Mouse (Mus musculus): ENCODE data around the gene Gm7030. TPM values are rescaled to one million over a fixed set of nuclear protein-coding genes. Genes with fewer than 3 reads are reported as not detected.
A peak's percentile ranks its signal among the peaks of the same experiment; 100 is the strongest.
"Not testable (repeated sequence)": the region's sequence is repeated elsewhere in the genome, so short reads cannot be mapped to it uniquely, and the experiment has no call there.

Gene Gm7030
- total RNA-seq, 4 experiments from 2014 or later: 0.57 TPM; not detected in 3

DNA sequence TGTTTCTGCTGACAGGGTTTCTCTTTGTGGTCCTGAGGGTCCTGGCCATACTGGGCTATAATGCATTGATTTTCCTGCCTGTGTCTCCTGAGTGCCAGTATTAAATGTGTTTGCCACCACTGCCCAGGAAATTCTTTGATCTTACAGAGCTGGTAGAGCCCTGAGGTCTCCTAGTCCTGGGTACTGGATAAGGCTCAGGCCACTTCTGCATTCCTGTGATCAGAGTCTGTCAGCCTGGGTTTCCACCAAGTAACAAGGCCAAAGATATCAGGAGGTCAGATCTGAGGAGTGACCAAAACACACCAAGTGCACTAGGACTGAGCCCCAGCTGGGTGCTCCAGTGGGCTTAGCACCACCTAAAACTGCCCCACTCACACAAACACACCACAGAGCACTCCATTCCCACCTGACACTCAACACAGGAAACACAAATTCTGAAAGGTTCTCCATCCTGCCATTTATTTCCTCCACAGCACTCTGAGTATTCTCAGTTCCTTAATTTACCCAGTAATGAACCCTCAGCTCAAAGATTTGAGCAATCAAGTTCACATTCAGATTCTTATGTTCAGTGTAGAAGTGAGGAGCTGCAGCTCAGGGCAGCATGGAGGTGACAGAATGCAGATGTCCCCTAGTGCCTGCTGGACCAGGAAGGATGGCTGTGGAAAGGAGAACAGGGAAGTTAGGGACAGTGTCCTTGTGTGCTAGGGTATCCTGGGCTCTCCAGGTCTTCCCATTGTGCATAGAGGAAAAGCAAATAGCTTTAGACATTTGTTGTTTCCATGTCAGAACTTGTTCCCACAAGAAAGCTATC, 6.4 kb upstream of the Gm7030 start:
- not testable (repeated sequence) for DNase-seq (ENCODE audit: low spot score in 2 of 2)

DNA sequence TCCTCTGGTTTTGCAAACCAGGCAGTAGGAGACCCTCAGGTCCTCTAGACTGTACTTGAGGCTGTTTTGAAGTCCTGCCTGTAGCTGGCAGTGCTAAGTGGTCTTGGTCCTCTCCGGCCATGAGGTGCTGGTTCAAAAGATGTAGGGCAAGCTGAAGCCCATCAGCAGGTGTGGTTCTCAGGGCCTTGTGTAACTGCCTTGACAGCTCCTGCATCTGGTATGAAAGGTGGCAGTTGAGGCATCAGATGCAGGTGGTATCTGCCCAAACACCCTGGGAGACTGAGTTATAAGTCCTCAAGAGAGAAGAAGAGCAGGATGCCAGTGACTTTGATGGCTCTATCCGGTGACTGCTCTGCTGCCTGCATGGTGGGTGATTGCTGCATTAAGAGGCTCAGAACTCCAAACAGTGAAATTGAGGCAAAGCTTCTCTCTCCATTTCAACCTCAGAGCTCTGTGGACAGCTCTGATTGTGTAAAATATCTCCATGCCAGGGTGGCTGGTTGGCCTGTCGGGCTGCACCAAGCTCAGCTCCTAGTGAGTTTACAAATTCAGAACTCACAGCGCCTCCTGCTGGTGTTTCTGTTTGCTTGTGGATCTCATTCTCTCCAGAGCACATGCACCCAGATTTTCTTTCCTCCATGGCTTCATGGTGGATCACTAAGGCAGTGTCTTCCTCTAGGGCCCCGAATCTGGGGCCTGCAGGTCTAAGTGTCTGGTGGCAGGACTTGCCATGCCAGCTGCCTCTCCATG, 2.5 kb upstream of the Gm7030 start:
- no peak for DNase-seq (ENCODE audit: low spot score in 2 of 2)

DNA sequence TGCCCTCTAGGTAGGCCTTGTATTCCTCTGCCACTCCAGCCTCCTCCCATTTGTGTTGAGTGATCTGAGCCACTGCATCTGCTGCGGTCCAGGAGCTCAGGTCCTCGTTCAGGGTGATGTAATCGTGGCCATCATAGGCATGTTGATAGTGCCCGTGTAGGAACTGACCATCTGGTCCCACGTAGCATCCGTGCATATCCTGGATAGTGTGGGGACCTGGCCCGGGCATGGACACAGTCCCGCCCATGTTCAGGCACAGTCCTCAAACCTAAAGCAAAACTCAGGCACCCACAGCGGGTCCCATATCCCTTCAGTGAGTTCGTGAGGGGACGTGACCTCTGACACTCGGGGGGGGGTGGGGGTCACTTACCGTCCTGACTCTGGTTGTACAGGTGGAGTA, 700 bp downstream of the Gm7030 start:
- DNase-seq (ENCODE audit: low spot score in 2 of 2): not testable (repeated sequence)

DNA sequence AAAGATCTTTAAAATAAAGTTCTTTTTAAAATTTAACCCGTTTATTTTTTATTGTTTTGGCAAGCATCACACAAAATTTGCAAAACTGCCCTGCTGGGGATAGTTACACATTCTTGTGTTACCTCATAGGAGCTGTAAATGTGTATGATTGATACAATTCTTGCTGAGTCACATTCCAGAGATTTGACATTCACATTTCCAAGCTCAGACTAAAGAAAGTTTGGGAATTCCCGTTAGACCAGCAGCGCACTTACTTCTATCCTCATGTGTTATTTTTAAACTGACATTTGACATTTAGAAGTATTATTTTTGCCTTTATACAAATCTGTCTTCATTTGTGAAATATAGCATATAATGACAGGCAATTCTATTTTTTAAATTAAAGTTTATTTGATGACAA, 5.1 kb downstream of the Gm7030 start:
- not testable (repeated sequence) for DNase-seq (ENCODE audit: low spot score in 2 of 2)

DNA sequence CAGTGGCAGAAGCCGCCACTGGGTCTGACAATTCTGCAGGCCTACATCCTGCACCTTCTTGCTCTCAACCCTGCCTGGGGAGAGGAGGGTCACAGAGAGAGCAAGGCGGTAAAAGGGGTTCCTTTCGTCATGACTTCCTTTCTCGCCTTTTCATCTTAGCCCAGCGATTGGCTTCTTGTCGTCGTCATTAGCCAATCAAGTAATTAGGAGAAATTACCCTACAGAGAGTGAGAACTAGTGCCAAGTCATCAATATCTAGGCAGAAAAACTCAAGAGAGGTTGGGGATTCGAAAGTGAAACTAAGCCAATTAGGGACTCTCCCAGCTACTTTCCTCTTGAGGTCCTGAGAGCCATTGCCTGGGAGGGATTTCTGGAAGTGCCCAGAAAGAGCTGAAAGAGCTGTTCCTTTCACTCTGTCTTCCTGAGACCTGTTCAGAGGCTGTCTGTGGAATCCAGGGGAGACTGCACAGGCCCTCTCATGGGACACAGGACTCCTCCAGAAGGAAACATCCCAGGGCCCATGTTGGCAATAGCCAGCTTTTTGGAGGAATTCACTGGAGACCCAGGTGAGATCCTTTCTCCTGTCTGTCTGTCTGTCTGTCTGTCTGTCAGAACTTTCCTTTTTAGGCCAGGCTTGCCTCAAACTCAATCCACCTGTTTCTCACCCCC, 7.7 kb downstream of the Gm7030 start, which contains the start of gene Gm19684:
Gene Gm19684, plus strand, starts transcription at position 327 of the 669 bp plus-strand sequence.
- DNase-seq (ENCODE audit: low spot score in 2 of 2): peak in 1 of 2 experiments; percentile 35

DNA sequence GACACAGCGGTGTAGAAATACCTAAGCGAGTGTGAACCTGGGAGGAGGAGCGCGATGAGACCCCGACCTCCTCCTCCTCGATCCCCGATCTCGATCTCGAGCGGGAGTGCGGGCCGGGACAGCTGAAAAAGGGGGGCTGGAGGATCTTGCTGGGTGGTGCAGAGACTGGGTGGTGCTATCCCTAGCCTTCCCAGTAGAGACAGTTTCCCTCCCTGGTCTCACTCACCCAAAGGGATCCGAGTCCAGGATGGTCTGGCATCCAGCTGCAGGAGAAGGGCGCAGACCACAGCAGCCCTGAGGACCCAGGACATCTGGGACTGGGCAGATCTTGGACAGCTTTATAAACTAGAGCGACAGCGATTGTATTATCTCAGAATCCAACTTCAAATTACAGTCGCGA, 8.4 kb downstream of the Gm7030 start:
- not testable (repeated sequence) for DNase-seq (ENCODE audit: low spot score in 2 of 2)

DNA sequence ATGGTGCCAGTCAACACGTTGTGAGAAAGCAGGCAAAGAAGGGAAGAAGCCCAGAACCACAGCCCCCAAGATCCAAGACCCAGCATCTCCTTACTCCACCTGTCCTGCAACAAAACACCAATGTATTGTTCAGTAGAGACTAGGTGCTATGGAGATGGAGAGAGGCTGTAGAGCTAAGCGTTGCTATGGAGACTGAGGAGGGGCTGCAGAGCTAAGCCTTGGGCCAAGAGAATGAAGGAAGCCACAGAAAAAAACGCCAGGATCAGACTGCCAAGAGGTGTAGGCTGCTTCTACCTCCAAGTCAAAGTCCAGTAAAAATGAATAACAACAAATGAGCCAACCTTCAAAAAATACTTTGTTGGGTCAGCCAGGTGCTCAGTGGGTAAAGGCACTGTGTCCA, 12.7 kb downstream of the Gm7030 start:
- not testable (repeated sequence) for DNase-seq (ENCODE audit: low spot score in 2 of 2)

DNA sequence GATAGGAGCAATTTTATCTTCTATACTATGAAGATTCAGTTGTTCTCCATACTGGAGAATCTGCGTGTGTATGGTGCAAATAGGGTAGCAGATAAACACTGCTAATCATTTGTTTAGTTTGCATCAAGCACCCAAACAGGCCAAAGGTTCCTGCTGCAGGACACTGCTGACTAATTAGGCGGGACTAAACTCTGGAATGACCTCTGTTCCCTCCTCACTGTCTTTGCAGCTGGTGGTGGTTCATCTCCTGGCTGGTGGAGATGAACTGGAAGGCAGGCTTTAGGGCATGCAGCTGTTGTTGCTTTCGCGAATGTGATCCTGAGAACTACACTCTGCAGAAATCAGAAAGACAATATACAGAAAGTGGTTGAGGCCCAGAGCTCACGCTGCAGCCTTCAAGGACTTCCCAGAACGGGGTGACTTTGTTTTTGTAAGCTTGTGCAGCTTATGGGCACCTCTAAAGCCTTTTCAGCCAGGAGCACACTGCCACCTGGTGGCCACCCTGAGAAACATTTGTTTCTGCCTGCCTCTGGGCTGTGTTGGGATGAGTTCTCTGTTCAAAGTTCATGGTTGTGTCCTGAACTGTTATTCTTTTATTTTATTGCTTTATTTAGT, 15.1 kb downstream of the Gm7030 start:
- DNase-seq (ENCODE audit: low spot score in 2 of 2): not testable (repeated sequence)

DNA sequence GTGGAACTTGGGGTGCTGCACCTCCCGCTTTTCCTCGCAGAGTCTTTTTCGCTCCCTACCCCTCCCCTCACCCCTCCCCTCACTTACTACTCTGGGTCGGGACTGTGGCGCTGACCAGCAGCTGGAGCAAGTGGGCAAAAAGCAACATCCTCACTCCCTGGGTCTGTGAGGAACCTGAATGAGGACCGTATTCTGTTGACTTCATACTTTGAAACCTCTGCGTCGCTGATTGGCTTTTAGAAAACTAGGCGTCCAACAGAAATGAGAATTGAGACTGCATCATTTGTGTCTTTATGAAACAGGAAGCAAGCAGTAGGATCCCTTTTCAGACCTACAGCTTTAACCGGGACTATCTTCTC, 17.7 kb downstream of the Gm7030 start:
- DNase-seq (ENCODE audit: low spot score in 2 of 2): not testable (repeated sequence)

DNA sequence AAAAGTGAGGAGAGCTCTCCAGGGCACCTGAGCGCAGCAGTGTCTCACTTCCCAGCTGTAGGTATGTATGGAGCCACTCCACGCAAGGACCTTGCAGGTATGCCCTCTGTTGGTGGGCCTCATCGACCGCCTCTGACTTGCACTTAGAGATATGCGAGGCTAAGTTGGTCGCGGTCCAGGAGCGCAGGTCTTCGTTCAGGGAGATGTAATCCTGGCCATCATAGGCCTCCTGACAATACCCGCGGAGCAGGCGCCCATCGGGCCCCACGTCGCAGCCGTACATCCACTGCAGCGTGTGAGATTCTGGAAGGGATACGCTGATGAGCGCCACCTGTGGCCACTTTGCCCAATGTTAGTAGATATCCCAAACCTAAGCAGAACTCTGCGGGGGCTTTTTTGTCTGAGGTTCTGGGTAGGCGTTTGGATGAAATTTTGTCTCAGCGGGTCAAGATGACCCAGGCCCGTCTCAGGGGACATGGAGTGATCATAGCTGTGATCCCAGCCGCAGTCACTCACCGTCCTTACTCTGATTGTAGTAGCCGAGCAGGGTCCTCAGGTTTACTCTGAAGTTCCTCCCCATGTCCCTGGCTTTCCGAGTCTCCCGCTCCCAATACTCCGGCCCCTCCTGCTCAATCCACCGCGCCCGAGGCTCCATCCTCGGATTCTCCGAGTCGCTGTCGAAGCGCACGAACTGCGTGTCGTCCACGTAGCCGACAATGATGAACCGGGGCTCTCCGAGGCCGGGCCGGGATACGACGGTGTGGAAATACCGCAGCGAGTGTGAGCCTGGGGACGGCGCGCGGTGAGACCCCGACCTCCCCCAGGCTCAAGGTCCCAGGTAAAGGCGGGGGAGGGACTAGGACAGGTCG, 18.4 kb downstream of the Gm7030 start:
- DNase-seq (ENCODE audit: low spot score in 2 of 2): not testable (repeated sequence)

DNA sequence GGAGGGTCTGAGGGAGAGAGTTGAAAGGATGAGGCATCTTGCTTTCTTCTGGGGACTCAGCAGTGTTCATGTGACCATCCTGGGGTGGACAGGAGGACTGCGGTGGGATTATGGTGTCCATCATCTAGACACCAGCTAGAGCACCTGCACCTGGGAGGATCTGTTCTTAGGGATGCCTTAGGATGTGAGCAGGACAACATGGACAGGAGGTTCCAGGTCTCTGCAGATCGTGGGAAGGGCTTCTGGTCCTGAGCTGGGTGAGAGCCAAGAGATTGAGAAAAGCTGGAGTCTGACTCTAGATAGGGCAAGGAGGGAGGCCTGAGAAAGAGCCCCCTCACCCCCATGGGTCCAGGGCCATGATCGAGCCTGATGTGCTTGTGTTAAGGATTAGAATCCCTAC, 19.1 kb downstream of the Gm7030 start:
- DNase-seq (ENCODE audit: low spot score in 2 of 2): not testable (repeated sequence)

DNA sequence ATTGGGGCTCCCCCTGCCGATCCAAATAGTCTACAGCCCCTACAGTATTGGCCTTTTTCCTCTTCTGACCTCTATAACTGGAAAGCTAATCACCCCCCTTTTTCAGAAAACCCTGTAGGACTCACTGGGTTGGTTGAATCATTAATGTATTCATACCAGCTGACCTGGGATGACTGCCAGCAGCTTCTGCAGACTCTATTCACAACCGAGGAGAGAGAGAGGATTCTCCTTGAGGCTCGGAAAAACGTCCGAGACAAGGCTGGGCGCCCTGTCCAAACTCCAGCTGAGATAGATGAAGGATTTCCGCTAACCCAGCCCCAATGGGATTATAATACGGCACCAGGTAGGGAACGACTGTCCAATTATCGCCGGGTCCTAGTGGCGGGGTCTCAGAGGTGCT, 27.1 kb downstream of the Gm7030 start:
- not testable (repeated sequence) for DNase-seq (ENCODE audit: low spot score in 2 of 2)

DNA sequence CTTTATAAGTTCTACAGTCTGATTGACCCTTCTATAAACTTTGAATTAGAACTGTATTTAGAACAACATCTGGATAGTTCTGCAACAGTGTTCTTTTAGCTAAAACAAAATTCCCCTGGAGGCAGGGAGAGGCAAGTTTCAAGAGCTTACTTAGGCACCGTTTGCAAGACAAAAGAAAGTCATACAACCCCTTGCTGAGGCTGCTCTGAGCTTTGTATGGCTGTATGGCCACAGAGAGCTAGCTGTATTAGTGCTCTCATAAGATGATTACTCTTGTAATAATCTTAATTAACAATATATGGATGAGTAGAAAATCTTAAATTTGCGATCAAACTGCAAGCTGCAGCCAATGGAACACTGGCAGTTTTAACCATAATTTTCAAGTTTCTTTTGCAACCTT, 29.6 kb downstream of the Gm7030 start:
- not testable (repeated sequence) for DNase-seq (ENCODE audit: low spot score in 2 of 2)

DNA sequence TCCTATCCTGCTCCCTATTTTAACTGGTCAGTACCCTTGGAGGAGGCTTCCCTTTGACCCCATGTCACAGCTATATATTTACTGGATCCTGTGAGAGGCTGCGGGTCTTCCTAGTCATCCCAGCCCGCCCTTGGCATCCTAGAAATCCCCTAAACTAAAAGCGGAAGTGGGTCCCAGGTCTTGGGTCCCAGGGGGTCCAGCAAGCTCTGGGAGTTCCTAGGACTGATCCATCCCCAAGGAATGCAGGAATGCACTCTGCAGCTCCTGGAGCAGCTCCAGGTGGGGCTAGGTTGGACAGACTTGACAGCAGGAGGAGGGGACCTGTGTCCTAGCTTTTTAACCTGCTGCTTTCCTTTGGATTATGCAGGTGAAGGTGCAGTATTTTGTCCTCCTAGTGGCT, 35.3 kb downstream of the Gm7030 start:
- DNase-seq (ENCODE audit: low spot score in 2 of 2): no peak

DNA sequence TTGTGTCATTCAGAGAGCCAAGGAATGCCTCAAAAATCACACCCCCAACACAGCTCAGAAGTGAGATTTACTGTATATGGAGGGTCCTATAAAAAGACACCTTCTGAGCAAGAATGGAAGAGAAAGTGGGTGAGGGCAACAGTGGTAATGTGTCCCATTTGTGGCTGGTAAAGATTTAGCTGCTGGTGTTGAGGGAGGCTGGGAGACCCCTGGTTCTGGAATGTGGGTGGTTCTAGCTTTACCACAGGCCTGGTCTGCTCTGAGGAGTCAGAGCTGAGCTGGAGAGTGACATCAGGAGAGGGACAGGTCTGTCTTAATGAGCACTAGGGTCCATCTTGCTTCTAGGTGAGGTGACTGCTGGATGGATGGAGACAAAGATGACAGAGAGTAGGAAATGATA, 36.7 kb downstream of the Gm7030 start:
- DNase-seq (ENCODE audit: low spot score in 2 of 2): not testable (repeated sequence)

DNA sequence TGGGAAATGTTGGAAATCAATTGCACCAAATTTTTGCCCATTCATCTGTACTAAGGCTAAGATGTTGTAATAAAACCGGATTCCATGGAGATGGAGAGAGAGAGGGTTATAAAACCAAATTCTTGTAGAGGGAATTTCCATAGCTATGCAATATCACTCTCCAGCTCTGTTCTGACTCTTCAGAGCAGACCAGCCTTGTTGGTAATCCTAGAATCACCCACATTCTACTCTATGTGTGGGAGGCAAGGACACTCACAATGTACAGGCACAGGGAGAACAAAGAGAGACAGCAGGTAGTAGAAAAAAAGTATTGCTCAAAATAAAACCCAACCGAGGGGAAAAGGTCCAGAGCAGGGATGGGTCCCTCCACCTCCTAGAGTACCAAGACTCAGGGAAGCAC, 37.3 kb downstream of the Gm7030 start:
- DNase-seq (ENCODE audit: low spot score in 2 of 2): not testable (repeated sequence)

DNA sequence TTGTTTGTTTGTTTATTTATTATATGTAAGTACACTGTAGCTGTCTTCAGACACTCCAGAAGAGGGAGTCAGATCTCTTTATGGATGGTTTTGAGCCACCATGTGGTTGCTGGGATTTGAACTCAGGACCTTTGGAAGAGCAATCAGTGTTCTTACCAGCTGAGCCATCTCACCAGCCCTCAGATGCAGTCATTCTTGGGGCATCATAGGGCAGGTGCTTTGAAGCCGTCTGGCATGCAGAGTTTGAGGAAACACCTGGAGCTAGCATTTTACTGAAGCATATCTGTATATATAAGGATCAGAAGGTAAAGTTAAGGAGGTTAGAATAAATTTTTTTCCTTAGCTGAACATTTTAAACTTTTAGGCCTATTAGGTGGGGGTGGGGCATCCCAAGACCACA, 43.2 kb downstream of the Gm7030 start:
- DNase-seq (ENCODE audit: low spot score in 2 of 2): not testable (repeated sequence)

DNA sequence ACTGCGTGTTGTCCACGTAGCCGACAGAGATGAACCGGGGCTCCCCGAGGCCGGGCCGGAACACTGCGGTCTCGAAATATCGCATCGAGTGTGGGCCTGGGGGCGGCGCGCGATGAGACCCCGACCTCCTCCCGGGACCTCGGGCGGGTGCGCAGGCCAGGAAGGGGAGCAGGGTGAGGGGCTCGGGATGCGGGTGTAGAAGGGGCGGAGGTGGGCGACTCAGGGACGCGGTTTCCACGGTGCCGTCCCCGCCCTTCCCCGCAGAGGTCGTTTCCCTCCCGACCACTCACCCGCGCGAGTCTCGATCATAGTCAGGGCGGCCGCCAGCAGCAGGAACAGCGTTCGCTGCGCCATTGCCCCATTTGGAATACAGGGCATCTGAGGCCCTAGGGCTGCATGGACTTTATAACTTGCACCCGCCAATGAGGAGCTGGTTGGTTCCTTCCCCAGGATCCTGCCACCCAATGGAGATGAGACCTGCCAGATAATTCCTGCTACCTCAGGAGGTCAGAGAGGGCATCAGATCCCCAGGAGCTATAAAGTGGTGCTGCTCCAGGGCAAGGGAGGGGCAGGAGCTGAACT, 45.3 kb downstream of the Gm7030 start:
- no peak for DNase-seq (ENCODE audit: low spot score in 2 of 2)

DNA sequence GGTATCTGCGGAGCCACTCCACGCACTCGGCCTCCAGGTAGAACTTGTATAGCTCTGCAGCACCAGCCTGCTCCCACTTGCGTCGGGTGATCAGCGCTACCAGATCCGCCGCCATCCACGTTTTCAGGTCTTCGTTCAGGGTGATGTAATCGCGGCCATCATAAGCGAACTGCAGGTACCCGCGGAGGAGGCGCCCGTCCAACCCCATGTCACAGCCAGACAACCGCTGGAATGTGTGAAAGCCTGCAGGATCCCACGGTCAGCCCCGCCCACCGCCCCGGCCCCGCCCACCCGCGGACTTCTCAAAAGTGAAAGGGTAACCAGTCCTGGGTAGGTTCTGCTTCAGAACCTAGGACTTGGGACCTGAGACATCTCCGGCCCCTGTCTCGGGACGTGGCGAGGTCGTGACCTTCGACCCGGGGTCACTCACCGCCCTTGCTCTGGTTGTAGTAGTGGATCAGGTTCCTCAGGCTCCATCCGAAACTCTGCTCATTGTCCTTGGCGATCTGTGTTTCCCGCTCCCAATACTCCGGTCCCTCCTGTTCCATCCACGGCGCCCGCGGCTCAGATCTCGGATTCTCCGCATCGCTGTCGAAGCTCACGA, 45.9 kb downstream of the Gm7030 start:
- no peak for DNase-seq (ENCODE audit: low spot score in 2 of 2)
